Mouse (Mus musculus) bone marrow, adult 2 months (tissue): Measurements from ENCODE around the gene Cldn24.

Experiments
- CTCF ChIP-seq: fragments of 200-500 bp; IDR thresholded peaks from 2 replicates; pipeline ENCODE4 v1.5.1; 2011; ENCODE audit warnings: low read length, control low read depth; ENCODE audit not compliant: control insufficient read depth, insufficient read depth
- POLR2A ChIP-seq: fragments of 200-500 bp; IDR thresholded peaks from 2 replicates; pipeline ENCODE4 v1.6.1; 2011; ENCODE audit warnings: low read depth, mild to moderate bottlenecking, control low read depth, low read length, borderline replicate concordance; ENCODE audit not compliant: control insufficient read depth

DNA sequence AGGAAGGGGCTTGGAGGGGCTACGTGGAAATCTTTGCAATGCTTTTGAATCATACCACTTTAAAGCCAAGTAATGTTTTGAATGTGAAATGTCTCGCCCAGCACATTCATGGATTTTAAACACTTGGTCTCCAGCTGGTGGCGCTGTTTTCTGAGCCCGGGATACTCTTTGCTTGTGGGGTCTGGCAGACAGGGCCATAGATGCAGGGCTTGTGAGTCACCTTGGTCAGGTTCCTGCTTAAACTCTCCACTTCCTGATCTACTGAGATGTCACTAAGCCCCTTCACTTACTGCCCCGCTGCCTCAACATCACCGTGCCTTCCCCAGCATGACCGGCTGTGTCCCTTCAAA is 11.3 kb upstream of the Cldn24 start:
- TF ChIP-seq CTCF = no peak
- TF ChIP-seq POLR2A = no peak
